Mouse (Mus musculus) CH12.LX (cell line): ENCODE data around the gene Ppp1r37. TPM values are rescaled to one million over a fixed set of nuclear protein-coding genes. Genes with fewer than 3 reads are reported as not detected.
"Not testable (repeated sequence)": the region's sequence is repeated elsewhere in the genome, so short reads cannot be mapped to it uniquely, and the experiment has no call there.

ENCODE experiments used
- DNase-seq: peaks from one replicate; pipeline ENCODE4 v3.0.0-alpha.2; 2013; ENCODE audit errors: extremely low read depth
- H3K27ac ChIP-seq: 2 replicates; pipeline ENCODE4 v1.5.1; 2012; ENCODE audit warnings: low read depth, mild to moderate bottlenecking, control low read depth, moderate library complexity; ENCODE audit not compliant: insufficient read depth
- H3K27me3 ChIP-seq: replicated peaks from 2 replicates; pipeline ENCODE3; 2012; ENCODE audit warnings: inconsistent platforms
- H3K36me3 ChIP-seq, 2 experiments: replicated peaks in 1 of 2; 2 replicates each; pipeline versions ENCODE3 to v1.6.1; 2012; ENCODE audit warnings: inconsistent platforms in 1 of 2, low read length in 1 of 2, mild to moderate bottlenecking in 1 of 2, mixed read lengths in 1 of 2, moderate library complexity in 1 of 2; ENCODE audit not compliant: control insufficient read depth in 1 of 2, insufficient read depth in 1 of 2
- H3K4me1 ChIP-seq, 2 experiments: 2 replicates each; pipeline ENCODE4 v1.6.1; 2012; ENCODE audit warnings: inconsistent platforms in 1 of 2, moderate library complexity in 1 of 2; ENCODE audit not compliant: insufficient read depth in 2 of 2, control insufficient read depth in 1 of 2
- H3K4me2 ChIP-seq: 2 replicates; pipeline ENCODE4 v1.6.1; 2012; ENCODE audit warnings: low read depth, mild to moderate bottlenecking, control low read depth; ENCODE audit not compliant: poor library complexity, insufficient read depth, severe bottlenecking
- H3K4me3 ChIP-seq, 3 experiments: fragments of 150-350 bp in 1 of 3; sonication (generic) in 1 of 3; replicated peaks in 1 of 3; 2 replicates each; pipeline versions ENCODE3 to v1.5.1; 2011 to 2012; ENCODE audit warnings: low read depth in 2 of 3, low read length in 2 of 3, mild to moderate bottlenecking in 2 of 3, moderate library complexity in 2 of 3, control low read depth in 1 of 3, improper control_type of control experiment in 1 of 3, inconsistent platforms in 1 of 3, mixed read lengths in 1 of 3; ENCODE audit not compliant: poor library complexity in 1 of 3
- H3K79me2 ChIP-seq: replicated peaks from 2 replicates; pipeline ENCODE4 v1.6.1; 2012; ENCODE audit warnings: mild to moderate bottlenecking, moderate library complexity; ENCODE audit not compliant: control insufficient read depth, poor library complexity, insufficient read depth, severe bottlenecking; ENCODE audit errors: extremely low read depth
- H3K9ac ChIP-seq: 2 replicates; pipeline ENCODE4 v1.6.1; 2012; ENCODE audit warnings: low read depth, mild to moderate bottlenecking, control low read depth, moderate library complexity; ENCODE audit not compliant: insufficient read depth
- H3K9me3 ChIP-seq: replicated peaks from 2 replicates; pipeline ENCODE3; 2012; ENCODE audit warnings: low read length, inconsistent platforms, mixed read lengths
- CHD1 ChIP-seq: IDR thresholded peaks from 2 replicates; pipeline ENCODE4 v1.6.1; 2012; ENCODE audit warnings: low read depth, low read length, improper control_type of control experiment, inconsistent platforms
- CHD2 ChIP-seq: IDR thresholded peaks from 2 replicates; pipeline ENCODE4 v1.6.1; 2011; ENCODE audit warnings: low read length, improper control_type of control experiment
- CTCF ChIP-seq, 2 experiments: IDR thresholded peaks in 1 of 2; conservative IDR thresholded peaks in 1 of 2; 2 replicates each; pipeline ENCODE4 v1.5.1; 2011 to 2012; ENCODE audit warnings: low read depth in 2 of 2, low read length in 2 of 2, improper control_type of control experiment in 1 of 2, inconsistent platforms in 1 of 2, mild to moderate bottlenecking in 1 of 2, moderate library complexity in 1 of 2
- E2F4 ChIP-seq: IDR thresholded peaks from 2 replicates; pipeline ENCODE4 v1.6.1; 2011; ENCODE audit warnings: low read depth, low read length, improper control_type of control experiment; ENCODE audit not compliant: insufficient replicate concordance
- ELF1 ChIP-seq: IDR thresholded peaks from 2 replicates; pipeline ENCODE4 v1.6.1; 2014; ENCODE audit warnings: low read depth, mild to moderate bottlenecking, inconsistent platforms, low read length, improper control_type of control experiment
- ETS1 ChIP-seq: conservative IDR thresholded peaks from 2 replicates; pipeline ENCODE4 v1.6.1; 2012; ENCODE audit warnings: low read depth, mild to moderate bottlenecking, inconsistent platforms, low read length, improper control_type of control experiment, moderate library complexity
- GABPA ChIP-seq: IDR thresholded peaks from 2 replicates; pipeline ENCODE4 v1.6.1; 2012; ENCODE audit warnings: low read depth, low read length, improper control_type of control experiment, inconsistent platforms; ENCODE audit not compliant: insufficient replicate concordance
- HCFC1 ChIP-seq: IDR thresholded peaks from 2 replicates; pipeline ENCODE4 v1.6.1; 2012; ENCODE audit warnings: low read depth, mild to moderate bottlenecking, inconsistent platforms, low read length, improper control_type of control experiment
- IRF4 ChIP-seq: IDR thresholded peaks from 2 replicates; pipeline ENCODE4 v1.6.1; 2014; ENCODE audit warnings: low read depth, mild to moderate bottlenecking, inconsistent platforms, low read length, improper control_type of control experiment
- JUND ChIP-seq: conservative IDR thresholded peaks from 2 replicates; pipeline ENCODE4 v1.6.1; 2011; ENCODE audit warnings: low read depth, low read length, improper control_type of control experiment
- KAT2A ChIP-seq: IDR thresholded peaks from 2 replicates; pipeline ENCODE4 v1.6.1; 2012; ENCODE audit warnings: low read length, improper control_type of control experiment, inconsistent platforms; ENCODE audit not compliant: insufficient replicate concordance
- MAFK ChIP-seq: IDR thresholded peaks from 2 replicates; pipeline ENCODE4 v1.6.1; 2011; ENCODE audit warnings: low read length, improper control_type of control experiment; ENCODE audit not compliant: insufficient replicate concordance
- MAX ChIP-seq: IDR thresholded peaks from 2 replicates; pipeline ENCODE4 v1.6.1; 2011; ENCODE audit warnings: low read length, improper control_type of control experiment
- MAZ ChIP-seq: IDR thresholded peaks from 2 replicates; pipeline ENCODE4 v1.6.1; 2012; ENCODE audit warnings: low read depth, mild to moderate bottlenecking, inconsistent platforms, low read length, improper control_type of control experiment, moderate library complexity
- MXI1 ChIP-seq: IDR thresholded peaks from 2 replicates; pipeline ENCODE4 v1.6.1; 2011; ENCODE audit warnings: mild to moderate bottlenecking, low read depth, low read length, improper control_type of control experiment
- MYC ChIP-seq: IDR thresholded peaks from 2 replicates; pipeline ENCODE4 v1.6.1; 2011; ENCODE audit warnings: low read depth, mild to moderate bottlenecking, improper control_type of control experiment, low read length
- PAX5 ChIP-seq: IDR thresholded peaks from 2 replicates; pipeline ENCODE4 v1.6.1; 2012; ENCODE audit warnings: low read length, inconsistent platforms, mixed read lengths
- POLR2A ChIP-seq: IDR thresholded peaks from 2 replicates; pipeline ENCODE4 v1.6.1; 2011; ENCODE audit warnings: low read depth, mild to moderate bottlenecking, improper control_type of control experiment, low read length
- RAD21 ChIP-seq: IDR thresholded peaks from 2 replicates; pipeline ENCODE4 v1.6.1; 2011; ENCODE audit warnings: low read depth, mild to moderate bottlenecking, low read length, improper control_type of control experiment, moderate library complexity
- RCOR1 ChIP-seq: conservative IDR thresholded peaks from 2 replicates; pipeline ENCODE4 v1.6.1; 2012; ENCODE audit warnings: low read depth, mild to moderate bottlenecking, inconsistent platforms, low read length, improper control_type of control experiment
- SIN3A ChIP-seq: IDR thresholded peaks from 2 replicates; pipeline ENCODE4 v1.6.1; 2012; ENCODE audit warnings: low read length, improper control_type of control experiment, inconsistent platforms
- SMC3 ChIP-seq: IDR thresholded peaks from 2 replicates; pipeline ENCODE4 v1.6.1; 2011; ENCODE audit warnings: low read depth, low read length, improper control_type of control experiment
- TBP ChIP-seq: conservative IDR thresholded peaks from 2 replicates; pipeline ENCODE4 v1.6.1; 2011; ENCODE audit warnings: low read depth, low read length, improper control_type of control experiment
- UBTF ChIP-seq: IDR thresholded peaks from 2 replicates; pipeline ENCODE4 v1.6.1; 2012; ENCODE audit warnings: low read depth, mild to moderate bottlenecking, inconsistent platforms, low read length, improper control_type of control experiment, moderate library complexity
- USF1 ChIP-seq: IDR thresholded peaks from 2 replicates; pipeline ENCODE4 v1.6.1; 2014; ENCODE audit warnings: low read depth, mild to moderate bottlenecking, inconsistent platforms, low read length, improper control_type of control experiment
- USF2 ChIP-seq: conservative IDR thresholded peaks from 2 replicates; pipeline ENCODE4 v1.6.1; 2011; ENCODE audit warnings: low read depth, low read length, improper control_type of control experiment
- ZC3H11A ChIP-seq: IDR thresholded peaks from 2 replicates; pipeline ENCODE4 v1.6.1; 2012; ENCODE audit warnings: low read depth, mild to moderate bottlenecking, inconsistent platforms, low read length, improper control_type of control experiment
- ZKSCAN1 ChIP-seq: IDR thresholded peaks from 2 replicates; pipeline ENCODE4 v1.6.1; 2012; ENCODE audit warnings: low read depth, inconsistent platforms, low read length, improper control_type of control experiment, borderline replicate concordance
- ZMIZ1 ChIP-seq: IDR thresholded peaks from 2 replicates; pipeline ENCODE4 v1.6.1; 2012; ENCODE audit warnings: low read depth, mild to moderate bottlenecking, inconsistent platforms, low read length, improper control_type of control experiment
- ZNF384 ChIP-seq: IDR thresholded peaks from 2 replicates; pipeline ENCODE4 v1.6.1; 2012; ENCODE audit warnings: low read depth, low read length, improper control_type of control experiment, inconsistent platforms
- dilution Hi-C: fragments of 300-500 bp; cut with MboI; formaldehyde crosslinking; loops from 2 replicates; pipeline ENCODE4 v1.14.3; 2020; ENCODE audit warnings: low sequenced_read_pairs; ENCODE audit not compliant: extremely low pct_unique_long_range_greater_than_20kb, extremely low pct_ligation_motif_present
- in situ Hi-C: fragments of 300-500 bp; cut with MboI; formaldehyde crosslinking; loops from 3 replicates; pipeline ENCODE4 v1.14.3; 2019; ENCODE audit warnings: low sequenced_read_pairs, low pct_ligation_motif_present, low pct_unique_long_range_greater_than_20kb, mixed read lengths
- polyA plus RNA-seq: library from polyadenylated mRNA; unstranded; fragments of >175 nt; gene quantifications from 2 replicates; pipeline ENCODE4 v1.2.1, GENCODE M21; 2012; ENCODE audit warnings: low read depth; ENCODE audit not compliant: insufficient read length
- total RNA-seq, 2 experiments: library from RNA; depleted of rRNA; stranded (reverse); fragments of 300-350 nt in 1 of 2; fragments of >200 nt in 1 of 2; gene quantifications; 2 replicates each; pipeline ENCODE4 v1.2.3; 2012 to 2014

Gene Ppp1r37
- total and polyA plus RNA-seq, 3 experiments, result 7.3 to 15.7 (median 13.8) TPM

DNA sequence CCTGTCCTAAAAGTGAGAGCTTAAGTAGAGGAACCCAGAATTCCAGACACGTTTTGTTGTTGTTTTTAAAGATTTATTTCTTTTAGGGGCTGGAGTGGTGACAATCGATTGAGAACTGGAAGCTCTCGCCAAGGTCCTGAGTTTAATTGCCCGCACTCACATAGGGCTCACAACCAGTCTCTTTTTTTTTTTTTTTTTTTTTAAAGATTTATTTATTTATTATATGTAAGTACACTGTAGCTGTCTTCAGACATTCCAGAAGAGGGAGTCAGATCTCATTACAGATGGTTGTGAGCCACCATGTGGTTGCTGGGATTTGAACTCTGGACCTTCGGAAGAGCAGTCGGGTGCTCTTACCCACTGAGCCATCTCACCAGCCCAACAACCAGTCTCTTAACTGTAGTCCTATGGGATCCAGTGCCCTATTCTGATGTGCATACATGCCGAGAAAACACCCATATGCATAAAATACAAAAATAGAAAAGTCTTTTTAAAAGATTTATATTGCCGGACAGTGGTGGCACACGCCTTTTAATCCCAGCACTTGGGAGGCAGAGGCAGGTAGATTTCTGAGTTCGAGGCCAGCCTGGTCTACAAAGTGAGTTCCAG is 41.8 kb upstream of the Ppp1r37 start:
- peaks cover 37 to 70% of the 10 kb centered on the region in 2 experiments for H3K36me3 ChIP-seq
- in situ Hi-C loops, result not testable (repeated sequence)
- H3K4me1 ChIP-seq, result peaks cover 11 to 35% of the 10 kb centered on the region in 2 experiments; a peak in 3 of 4 replicates
- TF ChIP-seq ZNF384 (peak; percentile 71), TBP (peak; percentile 74)
- TF ChIP-seq, all 38 proteins: peak for 2; not testable (repeated sequence) for 36
- H3K9ac ChIP-seq, H3K27me3 ChIP-seq, dilution Hi-C loops, H3K4me2 ChIP-seq, H3K9me3 ChIP-seq, H3K27ac ChIP-seq, DNase-seq: not testable (repeated sequence)
- H3K79me2 ChIP-seq, result peaks cover 35% of the 10 kb centered on the region
- peak overlapping the region in 2 of 3 experiments; percentile 28 to 99 for H3K4me3 ChIP-seq

- peak; percentile 96 for DNase-seq
- Histone ChIP-seq H3K4me3 (peak within 1 kb of the TSS; percentile 95 to 99 (median 99)), H3K4me1 (peaks cover 11 to 42% of the 10 kb centered on the region in 2 experiments; a peak in 3 of 4 replicates), H3K9me3 (no peaks in the 10 kb centered on the region), H3K27ac (peak within 1 kb of the TSS; percentile 45), H3K9ac (peak within 1 kb of the TSS; percentile 90), H3K79me2 (peaks cover 37% of the 10 kb centered on the region), H3K36me3 (peaks cover 39 to 72% of the 10 kb centered on the region in 2 experiments), H3K4me2 (peak within 1 kb of the TSS; percentile 97), H3K27me3 (no peaks in the 10 kb centered on the region)
- in situ Hi-C loops, result no loop called here
- dilution Hi-C loops, result no loop called here
- no peak for TF ChIP-seq JUND
- peak; percentile 42; the same call in 1 of the 2 replicates for TF ChIP-seq MXI1
- TF ChIP-seq CTCF (conservative IDR thresholded peaks at IDR 0.05 in 1 of 2, IDR thresholded peaks at IDR 0.05 in 1 of 2; ENCODE audit: low read depth in 2 of 2, low read length in 2 of 2), result no peak
- TF ChIP-seq SIN3A, result no peak
- TF ChIP-seq MAX, result no peak
- TF ChIP-seq MAZ, result no peak
- no peak for TF ChIP-seq USF2
- TF ChIP-seq CHD2, result no peak
- TF ChIP-seq SMC3, result no peak
- TF ChIP-seq MYC, result 0 out of 2 replicates have a peak, but pooled peaks have one; percentile 15
- no peak for TF ChIP-seq USF1
- no peak; the same call in 1 of the 2 replicates for TF ChIP-seq E2F4
- peak; percentile 36; the same call in 1 of the 2 replicates for TF ChIP-seq KAT2A
- 0 out of 2 replicates have a peak, but pooled peaks have one; percentile 21 for TF ChIP-seq CHD1
- peak; percentile 91 for TF ChIP-seq POLR2A
- TF ChIP-seq MAFK, result no peak
- TF ChIP-seq ZKSCAN1, result no peak
- no peak for TF ChIP-seq RAD21
- TF ChIP-seq ZC3H11A, result no peak
- no peak for TF ChIP-seq ETS1
- peak; percentile 84 for TF ChIP-seq HCFC1
- TF ChIP-seq PAX5, result no peak
- peak; percentile 77 for TF ChIP-seq TBP
- TF ChIP-seq ZNF384, result no peak
- 0 out of 2 replicates have a peak, but pooled peaks have one; percentile 59 for TF ChIP-seq UBTF
- TF ChIP-seq RCOR1, result no peak
- TF ChIP-seq GABPA, result no peak
- TF ChIP-seq ZMIZ1, result peak; percentile 64; the same call in 1 of the 2 replicates
- TF ChIP-seq ELF1, result peak; percentile 99
- no peak for TF ChIP-seq IRF4
Measured at GRCm38 (mm10) chr7:19603849-19604605, 41.2 kb upstream of the Ppp1r37 start, which contains the start of gene Clasrp. TSS of gene Clasrp (minus strand) at chr7:19604486.
